Mouse (Mus musculus): ENCODE data around the gene Opa3.

Opa3 gene

GRCm38 (mm10) chr7:19227883-19228792, at the start of gene Opa3:
Gene Opa3, plus strand, starts transcription at chr7:19228334.
- DNase-seq (ENCODE audit: low spot score in 2 of 2): peak; percentile 99 to 100

DNA sequence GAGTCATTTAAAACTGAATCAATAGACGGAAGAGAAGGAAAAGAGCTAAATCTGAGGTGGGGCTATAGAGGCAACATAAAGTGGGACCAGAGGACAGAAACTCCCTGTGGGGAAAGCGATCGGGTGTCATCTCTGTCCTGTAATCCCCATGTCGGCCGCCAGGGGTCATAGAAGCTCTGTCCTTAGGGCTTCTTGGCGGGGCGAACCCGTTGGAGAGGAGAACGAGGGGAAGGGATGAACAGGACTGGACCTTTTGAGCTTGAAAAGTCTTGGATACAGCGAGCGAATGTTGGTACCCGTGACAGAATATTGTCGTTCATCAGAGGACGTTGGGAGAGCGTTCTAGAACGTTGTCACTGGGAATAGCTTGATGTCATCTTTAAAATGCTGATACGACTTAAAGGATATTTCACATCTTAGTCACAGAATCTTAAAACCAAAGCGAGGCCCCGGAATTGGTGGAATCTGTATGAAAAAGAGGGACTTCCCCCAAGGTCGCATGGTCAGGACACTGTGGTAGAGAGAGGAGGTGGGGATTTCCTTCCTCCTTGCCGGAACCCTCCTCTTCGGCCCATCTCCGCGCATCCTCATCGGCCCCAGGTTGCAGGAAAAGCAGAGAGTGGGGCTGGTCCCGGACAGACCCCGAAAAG, 49.6 kb upstream of the Opa3 start:
- peak; percentile 68 to 74 for DNase-seq (ENCODE audit: low spot score in 2 of 2)

DNA sequence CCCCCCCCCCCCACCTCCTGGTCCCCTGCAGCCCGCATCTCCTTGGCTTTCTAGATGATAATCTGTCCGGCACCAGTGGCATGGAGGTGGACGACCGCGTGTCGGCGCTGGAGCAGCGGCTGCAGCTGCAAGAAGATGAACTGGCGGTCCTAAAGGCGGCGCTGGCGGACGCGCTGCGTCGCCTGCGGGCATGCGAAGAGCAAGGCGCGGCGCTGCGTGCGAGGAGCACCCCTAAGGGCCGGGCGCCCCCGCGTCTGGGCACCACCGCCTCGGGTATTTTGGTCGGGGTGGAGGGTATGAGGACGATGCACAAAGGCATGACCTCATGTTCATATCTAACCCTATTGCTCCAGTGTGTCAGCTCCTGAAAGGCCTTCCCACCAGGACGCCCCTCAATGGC, 49.0 kb upstream of the Opa3 start:
- DNase-seq (ENCODE audit: low spot score in 2 of 2): peak; percentile 65 to 70

- DNase-seq (ENCODE audit: low spot score in 2 of 2): no peak
Observed at GRCm38 (mm10) chr7:19179936-19180335, 48.2 kb upstream of the Opa3 start.

DNA sequence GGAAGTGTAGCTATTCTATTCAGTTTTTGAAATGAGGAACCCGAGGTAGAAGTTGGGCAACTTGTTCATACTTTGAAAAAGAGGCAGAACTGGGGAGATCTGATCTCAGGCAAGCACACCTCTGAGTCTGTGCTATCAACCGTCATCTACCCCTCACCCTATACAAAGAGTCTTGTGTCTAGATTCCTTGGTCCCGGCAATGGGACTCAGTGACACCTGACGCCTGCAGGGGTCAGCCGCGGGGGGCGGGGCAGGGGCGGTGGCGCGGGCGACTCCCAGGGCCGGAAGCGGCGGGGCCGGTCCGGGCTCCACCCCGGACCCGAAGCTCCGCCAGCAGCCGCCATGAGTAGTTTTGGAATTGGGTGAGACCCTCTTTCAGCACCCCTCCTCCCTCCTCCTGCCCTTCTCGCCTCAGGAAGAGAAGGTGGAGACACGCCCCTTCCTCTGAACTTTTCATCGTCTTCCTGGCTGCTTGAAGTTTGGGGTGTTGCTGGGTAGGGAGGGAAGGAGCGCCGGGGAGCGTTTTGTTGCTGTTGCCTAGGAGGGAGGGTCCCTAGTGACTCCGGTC, 47.2 kb upstream of the Opa3 start:
- DNase-seq (ENCODE audit: low spot score in 2 of 2): no peak

- no peak for DNase-seq (ENCODE audit: low spot score in 2 of 2)
Observed at GRCm38 (mm10) chr7:19184250-19184649, 43.9 kb upstream of the Opa3 start.

- DNase-seq (ENCODE audit: low spot score in 2 of 2): no peak
Observed at GRCm38 (mm10) chr7:19184758-19185157, 43.4 kb upstream of the Opa3 start.

DNA sequence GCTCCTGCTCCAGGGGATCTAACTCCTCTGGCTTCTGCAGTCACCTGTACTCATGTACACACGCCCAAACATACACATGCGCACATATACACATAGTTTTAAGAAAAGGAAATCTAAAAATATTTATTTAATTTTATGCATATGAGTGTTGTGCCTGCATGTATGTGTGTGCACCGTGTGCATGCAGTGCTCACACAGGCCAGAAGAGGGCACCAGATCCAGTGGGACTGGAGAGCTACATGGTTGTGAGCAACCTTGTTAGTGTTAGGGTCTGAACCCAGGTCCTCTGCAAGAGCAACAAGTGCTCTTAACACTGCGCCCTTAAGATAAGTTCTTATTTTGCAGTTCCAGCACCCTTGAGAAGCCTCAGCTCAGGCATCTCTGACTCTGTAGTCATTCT, 33.5 kb upstream of the Opa3 start:
- DNase-seq (ENCODE audit: low spot score in 2 of 2): no peak

DNA sequence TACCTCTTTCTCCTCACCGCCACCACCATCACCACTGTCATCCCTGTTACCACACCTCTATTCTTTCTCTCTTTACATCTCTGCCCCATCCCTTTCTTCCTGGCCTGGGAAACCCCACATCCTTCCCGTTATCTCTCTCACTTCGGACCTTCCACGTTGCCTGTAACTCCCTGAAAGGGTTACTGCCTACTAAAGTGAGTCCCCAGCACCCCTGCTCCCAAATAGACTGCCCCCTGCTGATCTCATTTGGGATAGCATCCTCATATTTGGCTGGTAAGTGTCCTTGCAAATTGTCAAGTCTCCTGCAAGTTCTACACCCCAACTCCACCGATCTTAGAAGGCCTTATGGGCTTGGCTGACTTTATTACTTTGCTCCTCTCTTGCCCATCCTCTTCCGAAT, 31.5 kb upstream of the Opa3 start:
- DNase-seq (ENCODE audit: low spot score in 2 of 2): no peak

DNA sequence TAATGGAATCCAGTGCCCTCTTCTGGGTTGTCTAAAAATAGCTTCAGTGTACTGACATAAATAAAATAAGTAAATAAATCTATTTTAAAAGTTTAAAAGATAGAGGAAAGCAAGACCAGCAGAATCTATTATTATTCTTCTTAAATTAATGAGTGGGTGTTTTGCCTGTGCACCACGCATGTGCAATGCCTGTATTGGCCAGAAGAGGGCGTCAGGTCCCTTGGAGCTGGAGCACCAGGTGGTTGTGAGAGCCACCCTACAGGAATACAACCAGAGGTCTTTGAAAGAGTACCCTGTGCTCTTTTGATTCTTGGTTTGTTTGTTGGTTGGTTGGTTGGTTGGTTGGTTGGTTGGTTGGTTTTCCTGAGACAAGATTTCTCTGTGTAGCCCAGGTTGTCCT, 30.1 kb upstream of the Opa3 start:
- DNase-seq (ENCODE audit: low spot score in 2 of 2): no peak

GRCm38 (mm10) chr7:19201660-19202059, 26.5 kb upstream of the Opa3 start:
- DNase-seq (ENCODE audit: low spot score in 2 of 2): no peak

- DNase-seq (ENCODE audit: low spot score in 2 of 2): no peak
Observed at GRCm38 (mm10) chr7:19202065-19202850, 25.9 kb upstream of the Opa3 start.

DNA sequence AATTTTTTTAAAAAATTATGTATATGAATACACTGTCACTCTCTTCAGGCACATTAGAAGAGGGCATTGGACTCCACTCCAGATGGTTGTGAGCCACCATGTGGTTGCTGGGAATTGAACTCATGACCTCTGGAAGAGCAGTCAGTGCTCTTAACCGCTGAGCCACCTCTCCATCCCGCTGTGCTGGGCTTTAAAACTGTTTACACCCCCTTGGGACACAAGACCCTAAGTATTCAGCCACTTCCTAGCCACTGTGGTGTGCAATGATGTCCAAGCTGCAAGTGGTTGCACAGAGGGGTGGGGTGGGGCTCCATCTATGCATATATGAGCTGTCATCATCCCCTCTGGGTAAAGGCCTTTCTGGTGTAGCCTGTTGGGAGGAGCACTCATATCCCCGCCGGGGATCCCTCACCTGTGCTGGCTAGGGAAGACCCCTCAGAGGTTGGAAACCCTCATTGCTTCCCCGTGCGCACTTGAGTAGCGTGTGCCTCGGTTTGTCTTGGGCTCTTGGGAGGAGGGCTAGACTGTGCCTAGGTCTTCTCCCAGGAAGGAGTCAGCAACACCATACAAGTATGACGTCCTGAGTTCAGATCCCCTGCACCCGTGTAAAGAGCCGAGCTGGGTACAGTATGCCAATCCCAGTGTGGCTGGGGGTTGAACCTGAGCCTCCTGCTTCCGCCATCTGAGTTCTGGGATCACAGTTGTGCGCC, 19.8 kb upstream of the Opa3 start:
- no peak for DNase-seq (ENCODE audit: low spot score in 2 of 2)

- no peak for DNase-seq (ENCODE audit: low spot score in 2 of 2)
Observed at GRCm38 (mm10) chr7:19208944-19209472, 19.1 kb upstream of the Opa3 start.

DNA sequence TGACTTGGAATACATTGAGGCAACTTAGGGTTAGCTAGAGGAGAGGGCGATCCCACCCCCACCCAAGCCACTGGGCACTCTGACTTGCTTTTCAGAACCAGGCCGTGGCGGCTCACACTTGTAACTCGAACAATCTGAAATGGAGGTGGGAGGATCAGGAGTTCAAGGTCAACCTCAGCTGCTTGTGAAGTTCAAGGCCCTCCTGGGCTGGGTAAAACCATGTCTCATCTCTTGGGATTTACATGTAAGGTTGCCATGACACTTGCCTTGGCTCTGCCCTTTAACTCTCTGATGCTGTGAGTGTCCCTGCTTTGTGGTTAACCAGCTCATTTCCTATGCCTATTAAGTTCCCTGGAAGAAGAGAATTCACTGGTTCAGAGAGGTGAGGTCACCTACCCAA, 18.6 kb upstream of the Opa3 start:
- DNase-seq (ENCODE audit: low spot score in 2 of 2): no peak

DNA sequence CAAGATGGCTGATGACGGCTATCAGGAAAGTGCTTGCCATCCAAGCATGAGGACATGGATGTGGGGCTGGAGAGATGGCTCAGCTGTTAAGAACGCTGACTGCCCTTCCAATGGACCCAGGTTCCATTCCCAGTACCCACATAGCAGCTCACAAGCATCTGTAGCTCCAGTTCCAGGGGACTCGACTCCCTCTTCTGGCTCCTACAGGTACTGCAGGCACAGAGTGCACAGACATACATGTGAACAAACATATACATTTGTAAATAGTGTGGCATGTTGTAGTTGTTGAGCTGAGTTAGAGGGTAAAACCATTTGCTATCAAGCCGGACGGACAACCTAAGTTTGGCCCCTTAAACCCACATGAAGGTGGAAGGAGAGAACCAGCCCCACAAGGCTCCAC, 18.1 kb upstream of the Opa3 start:
- no peak for DNase-seq (ENCODE audit: low spot score in 2 of 2)

DNA sequence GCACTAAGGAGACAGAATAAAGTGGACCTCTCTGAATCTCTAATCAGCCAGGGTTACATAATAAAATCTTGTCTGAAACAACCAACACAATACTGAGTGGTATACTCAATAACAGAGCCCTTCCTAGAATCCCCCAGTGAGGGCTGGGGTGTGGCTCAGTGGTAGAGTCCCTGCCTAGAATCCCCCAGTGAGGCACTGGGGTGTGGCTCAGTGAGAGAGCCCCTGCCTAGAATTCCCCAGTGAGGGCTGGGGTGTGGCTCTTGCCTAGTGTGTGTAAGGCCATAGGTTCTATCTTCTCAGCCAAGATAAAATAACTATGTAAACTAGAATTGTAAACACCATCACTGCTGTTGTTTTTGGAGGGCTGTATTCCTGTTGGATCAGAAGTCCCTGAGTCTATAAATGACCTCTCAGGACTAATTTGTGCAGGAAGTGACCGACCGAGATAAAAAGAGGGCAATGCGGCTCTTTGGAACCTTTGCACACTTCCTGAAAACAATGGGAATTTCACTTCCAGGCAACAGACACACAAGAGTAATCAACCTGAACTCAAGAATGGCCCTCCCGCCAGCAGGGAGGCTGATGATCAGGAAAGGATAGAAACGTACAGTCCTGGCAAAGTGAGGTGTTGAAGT, 17.0 kb upstream of the Opa3 start:
- DNase-seq (ENCODE audit: low spot score in 2 of 2): no peak

DNA sequence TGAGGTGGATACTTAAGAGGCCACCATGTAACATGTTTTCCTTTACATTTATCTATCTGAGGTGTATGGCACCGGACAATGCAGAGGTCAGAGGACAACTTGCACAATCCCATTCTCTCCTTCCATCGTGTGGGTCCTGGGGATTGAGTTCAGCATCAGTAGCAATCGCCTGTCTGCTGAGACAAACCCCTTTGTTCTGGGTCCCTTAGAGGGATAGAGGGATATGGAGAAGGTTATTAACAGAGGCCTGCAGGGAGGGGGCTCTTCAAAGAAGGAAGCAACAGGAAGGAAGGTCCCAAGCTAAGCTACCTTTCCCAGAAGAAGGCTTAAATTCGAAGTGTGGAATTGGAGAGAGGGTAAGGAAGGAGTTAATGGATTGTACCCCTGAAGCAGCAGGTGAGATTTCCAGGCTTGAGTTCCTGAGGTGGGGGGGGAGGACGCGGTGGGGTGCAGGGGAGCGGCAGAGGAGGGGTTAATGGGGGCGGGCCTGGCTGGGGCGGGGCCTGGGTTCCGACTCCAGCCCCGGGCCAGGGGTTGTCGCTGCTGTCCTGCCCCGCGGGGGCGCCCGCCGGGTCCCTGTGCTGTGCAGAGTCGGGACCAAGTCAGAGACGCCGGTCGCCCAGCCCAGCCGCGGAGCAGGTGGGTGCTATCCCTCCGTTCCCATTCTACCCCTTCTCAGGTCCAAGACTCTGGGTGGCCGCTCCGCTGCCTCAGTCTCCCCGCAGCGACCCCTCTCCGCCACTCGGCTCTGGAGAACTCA, 16.0 kb upstream of the Opa3 start, which contains the start of gene Gpr4:
Gene Gpr4, plus strand, starts transcription at position 543 of the 760 bp plus-strand sequence.
- no peak for DNase-seq (ENCODE audit: low spot score in 2 of 2)

GRCm38 (mm10) chr7:19213385-19213784, 14.7 kb upstream of the Opa3 start:
- DNase-seq (ENCODE audit: low spot score in 2 of 2): no peak

DNA sequence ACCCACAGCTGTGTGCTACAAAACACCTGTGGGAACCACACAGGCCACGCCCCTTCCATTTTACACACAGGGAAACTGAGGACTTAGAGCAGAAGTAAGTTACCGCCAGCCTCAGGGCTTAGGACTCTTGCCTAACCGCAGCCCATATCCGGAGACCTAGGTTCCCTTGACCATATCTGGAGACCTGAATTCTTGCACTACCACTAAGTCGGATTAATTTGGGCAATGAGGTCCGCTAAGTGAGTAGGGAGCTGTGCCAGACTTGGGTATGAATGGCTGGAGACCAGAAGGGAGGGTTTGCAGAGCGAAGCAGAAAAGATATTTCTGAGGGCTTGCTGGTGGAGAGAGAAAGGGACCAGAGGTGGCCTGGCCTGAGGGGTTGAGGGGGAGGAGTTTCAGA, 13.8 kb upstream of the Opa3 start:
- no peak for DNase-seq (ENCODE audit: low spot score in 2 of 2)
